Mouse (Mus musculus) fat pad, adult 2 months (tissue): ENCODE results near the gene Slc43a2.
"Not testable (repeated sequence)": the region's sequence is repeated elsewhere in the genome, so short reads cannot be mapped to it uniquely, and the experiment has no call there.

Source experiments
- DNase-seq: peaks from one replicate; pipeline ENCODE4 v3.0.0-alpha.2; 2011; ENCODE audit warnings: low read depth, low spot score; ENCODE audit errors: extremely low read depth

Gene Slc43a2

DNA sequence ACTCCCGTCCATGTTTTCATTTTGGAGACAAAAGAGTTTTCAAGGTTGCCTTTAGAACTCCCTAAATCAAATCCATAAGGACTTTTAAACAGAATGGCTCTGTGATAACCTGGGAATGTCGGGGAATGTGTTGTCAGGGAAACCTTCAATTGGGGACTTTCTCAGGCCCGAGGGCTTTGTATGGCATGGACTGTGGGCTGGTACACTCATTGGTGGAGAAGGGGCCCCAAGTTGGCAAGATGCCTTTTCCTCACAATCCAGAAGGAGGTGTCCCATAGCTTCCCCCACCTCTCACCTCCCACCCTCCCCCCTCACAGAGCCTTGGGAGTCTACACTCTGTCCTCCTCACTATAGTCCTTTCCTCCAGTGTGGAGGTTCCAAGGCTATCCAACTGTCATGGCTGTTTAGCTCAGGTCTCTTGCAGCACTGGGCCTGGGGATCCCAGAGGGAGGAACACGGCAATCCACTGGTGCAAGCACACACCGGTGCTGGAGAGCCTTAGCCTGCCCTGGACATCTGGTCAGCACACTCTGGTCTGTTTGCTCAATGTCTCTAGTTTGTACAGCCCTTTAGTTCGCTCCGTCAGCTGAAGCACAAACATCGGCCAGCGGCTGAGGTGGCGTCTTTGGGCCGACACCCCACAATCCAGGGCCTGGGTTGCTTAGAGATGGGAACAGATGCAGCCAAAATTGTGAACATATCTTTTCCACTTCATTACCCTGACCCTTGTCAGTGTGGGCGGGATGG lies 18.9 kb downstream of the Slc43a2 start:
- DNase-seq: no peak

GRCm38 (mm10) chr11:75551321-75551720 lies 19.8 kb downstream of the Slc43a2 start:
- DNase-seq: no peak

DNA sequence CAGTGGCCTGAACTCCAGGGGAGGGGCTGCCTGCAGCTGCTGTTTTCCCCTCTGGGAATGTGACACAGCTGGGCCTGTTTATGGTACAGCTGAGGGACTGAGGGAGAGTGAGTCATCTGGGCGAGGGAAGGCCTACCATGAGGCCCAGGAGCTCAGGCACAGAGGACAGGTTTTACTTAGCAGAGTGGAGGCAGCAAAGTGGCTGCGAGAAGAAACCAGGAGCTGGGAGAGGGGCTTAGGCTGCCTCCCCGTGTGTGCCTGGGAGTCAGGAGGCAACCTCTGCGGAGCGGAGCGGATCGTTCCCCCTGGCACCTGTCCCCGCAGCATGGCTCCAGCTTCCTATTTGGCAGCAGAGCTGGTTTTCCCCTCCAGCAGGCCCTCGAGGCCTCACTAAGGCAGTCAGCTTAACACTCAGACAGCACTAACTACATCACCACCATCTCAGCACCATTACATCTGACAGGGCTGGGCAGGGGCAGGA lies 20.5 kb downstream of the Slc43a2 start:
- no peak for DNase-seq

DNA sequence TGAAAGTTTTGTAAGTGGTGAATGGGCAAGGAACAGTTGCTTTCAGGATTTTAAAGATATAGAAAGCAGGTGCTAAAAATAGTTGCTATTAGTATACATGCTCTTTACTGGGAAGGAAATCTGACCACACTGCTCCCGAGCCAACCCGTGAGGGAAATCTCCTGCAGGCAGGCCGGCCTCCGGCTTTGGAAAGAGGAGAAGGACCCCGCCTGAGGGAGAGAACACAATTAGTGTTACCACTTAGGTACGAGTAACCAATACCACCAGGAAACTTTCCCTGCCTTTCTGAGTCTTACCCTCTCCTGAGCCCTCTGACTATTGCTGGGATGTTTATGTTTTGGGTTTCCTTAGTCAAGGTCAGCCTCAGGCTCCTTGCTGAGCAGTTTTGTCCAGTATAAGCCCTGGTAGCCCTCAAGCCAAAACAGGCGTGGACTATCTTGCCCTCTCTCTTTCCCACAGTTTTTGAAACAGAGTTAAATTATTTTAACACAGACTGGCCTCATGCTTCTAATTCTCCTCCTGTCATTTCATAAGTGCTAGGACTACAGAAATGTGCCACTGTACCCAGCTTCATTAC lies 21.5 kb downstream of the Slc43a2 start:
- no peak for DNase-seq

- not testable (repeated sequence) for DNase-seq
Observed at GRCm38 (mm10) chr11:75556006-75556405, 24.5 kb downstream of the Slc43a2 start.

DNA sequence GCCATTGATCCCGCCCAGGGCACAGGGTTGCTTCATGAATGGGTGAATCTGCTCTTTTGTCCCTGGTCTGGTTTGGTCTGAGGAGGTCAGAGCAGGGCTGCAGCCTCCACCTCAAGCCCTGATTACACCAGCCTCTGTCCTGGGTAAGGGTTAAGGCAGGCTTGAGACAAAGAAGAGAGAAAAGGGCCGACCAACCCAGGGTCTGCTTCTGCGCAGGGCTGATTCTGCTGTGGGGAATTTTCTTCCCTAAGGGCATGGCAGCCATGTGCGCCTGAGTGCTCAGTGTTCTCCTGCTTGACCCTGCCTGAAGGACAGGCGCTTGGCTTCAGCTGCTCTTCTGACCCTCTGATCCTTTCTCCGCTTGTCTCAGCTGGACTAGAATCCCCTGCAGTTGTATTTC lies 25.6 kb downstream of the Slc43a2 start:
- DNase-seq: no peak

- no peak for DNase-seq
Observed at GRCm38 (mm10) chr11:75558101-75558500, 26.6 kb downstream of the Slc43a2 start.

DNA sequence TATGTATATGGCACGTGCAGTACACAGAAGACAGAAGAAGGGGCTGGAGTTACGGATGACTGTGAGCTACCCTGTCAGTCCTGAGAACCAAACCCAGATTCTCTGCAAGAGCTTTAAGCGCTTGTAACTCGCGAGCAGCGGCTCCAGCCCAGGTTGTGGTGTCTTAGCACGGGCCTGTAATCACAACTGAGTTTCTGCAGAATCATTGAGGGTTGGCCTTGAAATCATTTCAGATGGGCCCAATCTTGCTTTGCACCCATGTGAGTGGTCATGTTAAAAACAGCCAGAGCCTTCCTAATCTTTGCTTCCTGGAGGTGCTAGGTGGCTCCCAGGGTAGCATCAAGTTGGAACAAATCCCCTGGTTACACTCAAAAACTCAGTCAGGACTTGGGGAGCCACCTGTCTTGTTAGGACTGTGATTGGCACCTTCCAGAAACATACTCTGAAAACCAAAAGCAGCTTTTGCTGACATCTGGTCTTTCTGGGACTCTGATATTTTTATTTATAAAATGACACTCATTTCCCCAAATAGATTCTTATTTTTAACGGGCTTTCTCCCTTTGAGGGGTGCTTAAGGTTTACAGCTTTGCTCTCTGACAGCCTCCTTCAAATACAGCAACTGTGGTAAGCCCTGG lies 28.5 kb downstream of the Slc43a2 start:
- DNase-seq: no peak

DNA sequence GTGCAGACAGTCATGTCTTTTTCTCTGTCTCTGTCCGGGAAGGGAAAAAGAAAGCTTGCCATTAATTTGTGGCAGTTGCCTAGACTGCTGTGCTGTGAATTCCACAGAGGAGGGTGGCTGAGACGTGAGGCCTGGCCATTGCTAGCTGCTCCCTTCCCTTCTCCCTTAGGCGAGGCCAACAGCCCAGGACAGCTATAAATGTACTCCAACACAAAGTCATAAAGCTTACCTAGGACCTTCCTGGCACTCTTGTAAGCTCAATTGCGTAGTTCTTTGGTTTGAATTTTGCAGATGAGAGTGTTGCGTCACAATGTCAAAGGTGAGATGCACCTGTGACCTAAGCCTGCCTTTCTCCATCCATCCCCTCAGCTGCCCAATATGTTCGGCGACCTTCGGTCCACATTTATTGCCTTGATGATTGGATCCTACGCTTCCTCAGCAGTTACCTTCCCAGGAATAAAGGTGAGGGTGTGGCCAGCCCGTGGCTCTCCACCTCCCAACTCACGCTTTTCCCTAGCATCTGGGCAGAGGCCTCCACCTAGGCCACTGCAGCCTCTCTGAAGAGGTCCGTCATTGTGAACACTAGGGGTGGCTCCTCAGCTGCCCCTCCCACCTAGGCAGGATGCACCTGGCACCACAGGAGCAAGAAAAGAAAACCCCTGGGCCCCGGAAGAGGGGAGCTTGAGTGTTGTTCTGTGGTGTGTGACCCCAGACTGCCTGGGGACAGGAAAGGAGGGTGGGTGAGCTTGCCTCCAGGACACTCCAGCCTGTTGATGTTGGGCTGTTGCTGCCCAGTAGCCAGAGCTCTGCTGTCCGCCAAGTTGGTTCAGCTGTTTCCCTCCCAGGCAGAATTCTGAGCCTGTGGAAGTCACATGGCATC lies 29.3 kb downstream of the Slc43a2 start:
- no peak for DNase-seq

GRCm38 (mm10) chr11:75561410-75561791 lies 29.9 kb downstream of the Slc43a2 start:
- no peak for DNase-seq

GRCm38 (mm10) chr11:75562840-75563239 lies 31.3 kb downstream of the Slc43a2 start:
- DNase-seq: no peak

DNA sequence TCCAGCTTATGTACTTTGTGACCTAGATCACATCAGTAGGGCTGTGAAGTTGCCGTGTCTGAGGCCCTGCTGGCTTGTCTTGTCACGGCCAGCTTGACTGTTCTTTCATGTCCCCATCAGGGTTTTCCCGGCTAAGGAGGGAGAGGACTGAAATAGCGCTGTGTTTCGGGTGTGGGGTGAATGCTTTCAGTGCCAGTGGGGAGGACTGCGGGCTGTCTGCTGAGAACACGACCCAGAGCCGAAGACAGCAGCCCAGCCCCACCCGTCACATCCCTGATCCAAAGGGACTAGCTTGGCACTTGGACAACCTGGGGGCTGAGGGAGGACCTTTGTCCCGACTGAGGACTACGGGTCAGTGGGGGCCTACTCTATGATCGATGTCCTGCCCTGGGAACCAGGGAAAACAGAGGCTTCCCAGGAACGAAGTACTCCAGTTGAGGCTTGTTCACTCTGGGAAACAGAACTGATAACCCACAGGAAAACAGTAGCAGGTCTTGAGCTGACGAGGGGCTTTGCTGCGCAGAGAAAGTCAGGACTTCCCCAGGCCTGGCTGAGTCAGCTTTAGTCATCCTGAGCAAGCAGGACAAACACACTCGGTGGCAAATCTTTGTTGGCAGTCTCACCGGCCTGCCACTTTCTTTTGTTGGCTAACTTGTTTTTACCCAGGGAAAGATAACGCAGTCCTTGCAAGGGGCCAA lies 32.5 kb downstream of the Slc43a2 start:
- no peak for DNase-seq

DNA sequence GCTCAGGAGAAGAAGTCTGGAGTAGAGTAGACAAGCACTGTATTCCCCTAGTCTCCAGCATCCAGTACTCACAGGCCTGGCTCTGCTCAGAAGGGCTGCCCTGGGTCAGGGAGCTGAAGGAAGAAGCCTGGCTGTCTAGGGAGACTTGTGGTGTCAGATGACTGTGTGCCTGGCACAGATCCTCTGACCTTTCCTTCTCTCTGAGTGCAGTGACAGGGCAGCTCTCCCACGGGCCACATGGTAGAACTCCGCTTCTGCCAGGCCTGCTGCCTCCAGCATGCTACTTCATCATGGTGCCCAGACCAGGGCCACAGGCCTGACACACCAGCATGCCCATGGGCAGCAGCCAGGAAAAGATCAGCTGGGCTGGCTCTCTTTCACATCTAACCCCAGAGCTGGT lies 34.4 kb downstream of the Slc43a2 start:
- DNase-seq: no peak

GRCm38 (mm10) chr11:75566276-75567196 lies 35.0 kb downstream of the Slc43a2 start:
- DNase-seq: no peak

- DNase-seq: no peak
Observed at GRCm38 (mm10) chr11:75567346-75568114, 36.0 kb downstream of the Slc43a2 start.

DNA sequence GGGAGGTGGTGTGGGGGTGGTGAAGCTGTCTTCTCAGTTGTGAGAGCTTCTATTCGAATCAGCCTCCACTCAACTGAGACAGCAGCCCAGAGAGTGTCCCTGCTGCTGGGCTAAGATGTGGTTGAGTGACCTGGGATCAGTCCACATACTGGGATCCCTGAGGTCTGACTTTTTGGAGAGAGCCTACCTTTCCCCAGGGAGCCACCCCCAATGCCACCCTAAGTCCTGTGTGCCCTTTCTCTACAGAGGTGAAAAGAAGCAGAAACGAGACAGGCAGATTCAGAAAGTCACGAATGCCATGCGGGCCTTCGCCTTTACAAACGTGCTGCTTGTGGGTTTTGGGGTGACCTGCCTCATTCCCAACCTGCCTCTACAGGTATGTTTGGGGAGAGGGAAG lies 36.6 kb downstream of the Slc43a2 start:
- DNase-seq: no peak

- no peak for DNase-seq
Observed at GRCm38 (mm10) chr11:75568962-75569361, 37.5 kb downstream of the Slc43a2 start.

DNA sequence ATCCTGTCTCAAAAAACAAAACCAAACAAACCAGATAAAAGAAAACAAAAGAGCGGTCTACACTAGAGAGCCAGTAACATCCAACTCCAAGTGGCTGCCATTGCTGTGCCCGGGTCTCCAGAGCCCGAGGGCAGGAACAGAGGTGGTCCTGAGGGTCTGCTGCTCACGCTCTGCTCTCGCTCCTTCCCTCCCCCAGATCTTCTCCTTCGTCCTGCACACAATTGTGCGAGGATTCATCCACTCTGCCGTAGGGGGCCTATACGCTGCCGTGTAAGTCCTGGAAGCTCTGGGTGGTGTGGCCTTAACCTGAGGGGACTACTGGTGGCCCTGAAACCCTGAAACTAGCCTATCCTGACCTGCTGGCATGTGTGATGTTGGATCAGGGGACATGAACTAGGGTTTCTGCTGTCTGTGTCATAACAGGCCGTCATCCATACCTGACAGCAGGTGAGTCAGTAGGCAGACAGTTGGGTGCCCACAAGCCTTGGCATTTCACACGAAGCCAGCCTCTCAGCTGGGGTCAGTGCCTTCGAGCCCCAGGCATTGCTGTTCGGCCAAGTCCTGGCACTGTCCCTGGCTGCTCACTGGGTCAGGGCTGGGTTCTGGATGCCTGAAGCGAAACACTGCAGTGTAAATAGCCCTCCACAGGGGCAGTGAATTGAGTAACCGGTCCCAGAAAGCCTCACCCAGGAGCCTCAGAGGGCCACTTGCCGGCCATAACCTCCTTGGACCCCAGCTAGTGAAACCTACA lies 39.1 kb downstream of the Slc43a2 start:
- no peak for DNase-seq
